Mouse (Mus musculus) neural tube, postnatal 0 days (tissue): ENCODE results near the gene Eif1ax. TPM values are rescaled to one million over a fixed set of nuclear protein-coding genes. Genes with fewer than 3 reads are reported as not detected.

ENCODE experiments used
- polyA plus RNA-seq: library from polyadenylated mRNA; unstranded; fragments of >200 nt; fragmentation: Nextera tagmentation; extraction: Ambion mirVana; gene quantifications from 2 replicates; pipeline ENCODE4 v1.2.1, GENCODE M21; 2015

Eif1ax gene
- 80.2 and 92.2 TPM in 2 replicates for polyA plus RNA-seq

GRCm38 (mm10) chrX:159371831-159372752 lies at the start of gene Eif1ax:
Eif1ax (plus strand) TSS chrX:159372178.

GRCm38 (mm10) chrX:159414130-159414828 lies 42.3 kb downstream of the Eif1ax start, which contains the start of gene Map7d2:
Map7d2 (plus strand) TSS chrX:159414572.

Other genes starting within 250 kb of the Eif1ax start
- 3.2 TPM in 2 replicates for gene Rps6ka3, start 161.9 kb upstream of the Eif1ax start, polyA plus RNA-seq
- gene Map7d2, start 42.4 kb downstream of the Eif1ax start, polyA plus RNA-seq: 83.3 and 86.6 TPM in 2 replicates
- gene Bclaf3, start 154.5 kb downstream of the Eif1ax start, polyA plus RNA-seq: 15.4 and 16.5 TPM in 2 replicates